Mouse (Mus musculus) hindbrain, embryonic 11.5 days (tissue): ENCODE measurements around the gene B4galt1. TPM values are rescaled to one million over a fixed set of nuclear protein-coding genes. Genes with fewer than 3 reads are reported as not detected.

Experiments
- ATAC-seq: fragments of 200-750 bp; cut with Nextera tagmentation; 2 replicates; pipeline ENCODE4 v1.8.0; 2017; ENCODE audit warnings: mild to moderate bottlenecking, moderate TSS enrichment, moderate library complexity; ENCODE audit not compliant: low FRiP score
- DNase-seq: peaks from one replicate; pipeline ENCODE4 v3.0.0-alpha.2; 2015; ENCODE audit warnings: low spot score
- H3K27ac ChIP-seq: fragments of 300-500 bp; sonication (generic); 2 replicates; pipeline ENCODE4 v1.5.1; 2014; ENCODE audit warnings: mild to moderate bottlenecking, low read depth, low read length
- H3K27me3 ChIP-seq: fragments of 300-500 bp; sonication (generic); 2 replicates; pipeline ENCODE4 v1.6.1; 2014; ENCODE audit warnings: mild to moderate bottlenecking, low read length, moderate library complexity, mixed read lengths; ENCODE audit not compliant: control insufficient read depth, insufficient read depth
- H3K36me3 ChIP-seq: fragments of 300-500 bp; sonication (generic); 2 replicates; pipeline ENCODE4 v1.6.1; 2014; ENCODE audit warnings: mild to moderate bottlenecking, low read length, moderate library complexity, mixed read lengths; ENCODE audit not compliant: control insufficient read depth, insufficient read depth
- H3K4me1 ChIP-seq: fragments of 300-500 bp; sonication (generic); replicated peaks from 2 replicates; pipeline ENCODE4 v1.6.1; 2014; ENCODE audit warnings: low read length, mixed read lengths; ENCODE audit not compliant: control insufficient read depth, insufficient read depth
- H3K4me2 ChIP-seq: fragments of 300-500 bp; sonication (generic); replicated peaks from 2 replicates; pipeline ENCODE4 v1.6.1; 2014; ENCODE audit warnings: mild to moderate bottlenecking, low read depth, low read length
- H3K4me3 ChIP-seq: fragments of 300-500 bp; sonication (generic); 2 replicates; pipeline ENCODE4 v1.5.1; 2014; ENCODE audit warnings: low read depth, low read length
- H3K9ac ChIP-seq: fragments of 300-500 bp; sonication (generic); 2 replicates; pipeline ENCODE4 v1.6.1; 2014; ENCODE audit warnings: low read depth, low read length
- H3K9me3 ChIP-seq: fragments of 300-500 bp; sonication (generic); 2 replicates; pipeline ENCODE4 v1.6.1; 2016; ENCODE audit warnings: low read length; ENCODE audit not compliant: control insufficient read depth
- WGBS: fragments of 180-500 bp; shearing (Covaris S2); extraction: QIAGEN DNeasy Blood & Tissue Kit; methylation state at CpG from one replicate; pipeline ENCODE4 v1.1.7; 2014; 5-methylcytosine and 5-hydroxymethylcytosine counted together
- polyA plus RNA-seq: library from polyadenylated mRNA; unstranded; fragments of >200 nt; fragmentation: Nextera tagmentation; extraction: Ambion mirVana; gene quantifications from 2 replicates; pipeline ENCODE4 v1.2.1, GENCODE M21; 2014

B4galt1 gene
- polyA plus RNA-seq = 15.1 and 16.2 TPM in 2 replicates

- DNase-seq (peak; percentile 100), ATAC-seq (peak; percentile 96)
- Histone ChIP-seq H3K4me3 (peak within 1 kb of the TSS; percentile 76), H3K9me3 (no peaks in the 10 kb centered on the region), H3K4me2 (peak within 1 kb of the TSS; percentile 94), H3K27me3 (no peaks in the 10 kb centered on the region), H3K4me1 (peaks cover 3% of the 10 kb centered on the region; the same call in 1 of the 2 replicates), H3K27ac (peak within 1 kb of the TSS; percentile 87), H3K9ac (peak within 1 kb of the TSS; percentile 90), H3K36me3 (no peaks in the 10 kb centered on the region)
- 0% methylated on average over 65 of the region's 83 CpGs for WGBS
Observed at GRCm38 (mm10) chr4:40853565-40854386, at the start of gene B4galt1. B4galt1 (minus strand) TSS chr4:40854005.

GRCm38 (mm10) chr4:40900612-40901011, 46.8 kb upstream of the B4galt1 start:
- no peak for ATAC-seq
- DNase-seq = no peak
- no peaks in the 10 kb centered on the region for H3K36me3 ChIP-seq
- no peaks in the 10 kb centered on the region for H3K4me1 ChIP-seq
- H3K4me3 ChIP-seq = no peak overlapping the region
- WGBS = 88% methylated on average over 4 of the region's 4 CpGs
- no peaks in the 10 kb centered on the region for H3K9me3 ChIP-seq
- H3K27me3 ChIP-seq = no peaks in the 10 kb centered on the region
- H3K27ac ChIP-seq = no peak overlapping the region
- H3K4me2 ChIP-seq = no peak overlapping the region
- H3K9ac ChIP-seq = no peak overlapping the region

DNA sequence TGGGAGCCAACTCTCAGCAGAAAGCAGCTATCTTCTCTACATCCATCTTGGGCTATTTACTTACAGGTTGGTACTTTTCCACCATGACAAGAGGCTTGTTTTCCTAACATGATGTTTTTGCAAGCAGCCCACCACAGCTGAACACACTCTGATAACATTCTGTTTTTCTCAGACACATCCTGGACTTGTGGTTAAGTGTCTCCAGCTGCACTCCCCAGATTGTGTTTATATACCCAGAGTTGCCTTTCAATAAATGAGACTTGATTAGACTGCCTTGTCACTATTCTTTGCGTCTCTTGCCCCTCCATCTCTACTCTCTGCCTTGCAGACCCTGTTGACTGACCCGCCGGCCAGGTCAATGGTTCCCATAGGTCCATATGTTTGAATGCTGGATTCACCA, 46.3 kb upstream of the B4galt1 start:
- Histone ChIP-seq H3K9ac (no peak overlapping the region), H3K4me3 (no peak overlapping the region), H3K4me2 (no peak overlapping the region), H3K36me3 (no peaks in the 10 kb centered on the region), H3K27ac (no peak overlapping the region), H3K9me3 (no peaks in the 10 kb centered on the region), H3K4me1 (no peaks in the 10 kb centered on the region), H3K27me3 (no peaks in the 10 kb centered on the region)
- WGBS = 88% methylated on average over 3 of the region's 3 CpGs
- DNase-seq (no peak), ATAC-seq (no peak)

DNA sequence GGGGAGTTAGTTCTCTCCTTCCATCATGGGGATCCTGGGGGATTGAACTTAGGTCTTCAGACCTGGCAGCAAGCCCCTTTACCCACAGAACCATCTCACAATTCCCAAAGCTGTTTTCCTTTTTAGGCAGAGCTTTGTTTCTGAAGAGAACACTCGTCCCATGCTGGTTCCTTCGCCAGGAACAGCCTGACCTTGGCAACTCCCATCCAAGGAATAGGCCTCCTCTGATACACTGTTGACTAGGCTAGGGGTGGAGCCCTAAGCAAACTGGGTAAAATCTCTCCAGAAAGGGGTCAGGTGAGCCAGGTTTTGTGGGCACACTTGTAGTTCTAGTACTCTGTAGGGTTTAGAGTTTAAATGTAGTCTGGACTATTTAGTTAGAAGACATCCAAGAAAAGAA, 45.5 kb upstream of the B4galt1 start:
- DNase-seq (no peak), ATAC-seq (no peak)
- 84% methylated on average over 2 of the region's 2 CpGs for WGBS
- Histone ChIP-seq H3K9ac (no peak overlapping the region), H3K36me3 (no peaks in the 10 kb centered on the region), H3K9me3 (no peaks in the 10 kb centered on the region), H3K4me1 (no peaks in the 10 kb centered on the region), H3K27me3 (no peaks in the 10 kb centered on the region), H3K27ac (no peak overlapping the region), H3K4me3 (no peak overlapping the region), H3K4me2 (no peak overlapping the region)

- no peak for ATAC-seq
- H3K27me3 ChIP-seq = no peaks in the 10 kb centered on the region
- H3K4me1 ChIP-seq = no peaks in the 10 kb centered on the region
- no peak overlapping the region for H3K4me2 ChIP-seq
- WGBS = 89% methylated on average over 6 of the region's 6 CpGs
- H3K36me3 ChIP-seq = no peaks in the 10 kb centered on the region
- H3K9ac ChIP-seq = no peak overlapping the region
- H3K4me3 ChIP-seq = no peak overlapping the region
- H3K9me3 ChIP-seq = no peaks in the 10 kb centered on the region
- no peak for DNase-seq
- no peak overlapping the region for H3K27ac ChIP-seq
Observed at GRCm38 (mm10) chr4:40898476-40899044, 44.8 kb upstream of the B4galt1 start.

- H3K36me3 ChIP-seq = no peaks in the 10 kb centered on the region
- no peak overlapping the region for H3K4me2 ChIP-seq
- H3K4me3 ChIP-seq = no peak overlapping the region
- no peaks in the 10 kb centered on the region for H3K27me3 ChIP-seq
- DNase-seq = no peak
- H3K27ac ChIP-seq = no peak overlapping the region
- H3K9ac ChIP-seq = no peak overlapping the region
- no peak for ATAC-seq
- 96% methylated on average over 2 of the region's 2 CpGs for WGBS
- no peaks in the 10 kb centered on the region for H3K4me1 ChIP-seq
- H3K9me3 ChIP-seq = no peaks in the 10 kb centered on the region
Observed at GRCm38 (mm10) chr4:40895646-40896045, 41.8 kb upstream of the B4galt1 start.

GRCm38 (mm10) chr4:40895118-40895517, 41.3 kb upstream of the B4galt1 start:
- Histone ChIP-seq H3K36me3 (no peaks in the 10 kb centered on the region), H3K27ac (no peak overlapping the region), H3K9ac (no peak overlapping the region), H3K27me3 (no peaks in the 10 kb centered on the region), H3K9me3 (no peaks in the 10 kb centered on the region), H3K4me1 (no peaks in the 10 kb centered on the region), H3K4me3 (no peak overlapping the region), H3K4me2 (no peak overlapping the region)
- 90% methylated on average over 3 of the region's 3 CpGs for whole genome bisulfite sequencing
- ATAC-seq = no peak
- DNase-seq = no peak

- no peak overlapping the region for H3K4me3 ChIP-seq
Observed at GRCm38 (mm10) chr4:40891206-40891605, 37.4 kb upstream of the B4galt1 start.

DNA sequence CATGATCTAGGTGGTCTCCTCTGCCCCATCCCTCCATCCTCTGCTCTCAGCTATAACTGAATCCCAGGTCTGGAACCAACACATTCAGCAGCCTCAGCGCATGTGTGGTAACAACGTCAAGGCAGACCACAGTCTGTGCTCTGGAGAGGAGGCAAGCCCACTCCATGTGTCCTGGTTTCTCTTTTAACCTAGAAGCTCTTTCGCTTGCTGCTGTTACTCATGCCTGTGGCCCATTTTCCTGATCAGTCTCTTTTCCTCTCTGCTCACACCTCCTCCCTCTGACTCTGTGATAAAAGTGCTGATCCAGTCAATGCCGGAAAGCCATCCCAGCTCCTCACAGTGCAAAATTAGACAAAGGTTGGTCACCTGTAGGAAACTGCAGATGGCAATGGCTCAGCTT, 36.2 kb upstream of the B4galt1 start:
- no peaks in the 10 kb centered on the region for H3K27me3 ChIP-seq
- no peak overlapping the region for H3K9ac ChIP-seq
- no peaks in the 10 kb centered on the region for H3K36me3 ChIP-seq
- no peak for DNase-seq
- H3K4me1 ChIP-seq = no peaks in the 10 kb centered on the region
- no peaks in the 10 kb centered on the region for H3K9me3 ChIP-seq
- H3K27ac ChIP-seq = no peak overlapping the region
- no peak overlapping the region for H3K4me3 ChIP-seq
- H3K4me2 ChIP-seq = no peak overlapping the region
- ATAC-seq = no peak
- 85% methylated on average over 4 of the region's 4 CpGs for WGBS

More at GRCm38 (mm10) chr4:40891206-40891605, 37.4 kb upstream of the B4galt1 start:
- WGBS = 79% methylated on average over 5 of the region's 5 CpGs
- ATAC-seq (no peak), DNase-seq (no peak)
- Histone ChIP-seq H3K9ac (no peak overlapping the region), H3K27ac (no peak overlapping the region), H3K4me2 (no peak overlapping the region), H3K4me1 (no peaks in the 10 kb centered on the region), H3K9me3 (no peaks in the 10 kb centered on the region), H3K36me3 (no peaks in the 10 kb centered on the region), H3K27me3 (no peaks in the 10 kb centered on the region)
